In genomic region chr17:87405576-87405975, GRCm38 (mm10) we compare ENCODE assay signal across 14 mouse cellular contexts. TPM values are rescaled to one million over a fixed set of nuclear protein-coding genes. Genes with fewer than 3 reads are reported as not detected.
A peak's percentile ranks its signal among the peaks of the same experiment; 100 is the strongest.
DNase-seq lines count a peak whose midpoint lies in the region; ATAC-seq and TF ChIP-seq lines count a peak whose summit lies in the region.
"Had no signal": no experiment of that assay in that cellular context is flagged by ENCODE, and none has a peak within 500 bp of the region (broad histone marks: within the 10 kb centered on the region; RNA-seq: fewer than 3 reads in every experiment).

No protein-coding gene starts in this region.

- no peak overlapping the region for H3K4me3 ChIP-seq in gastrocnemius, adult 2 months
- no peak overlapping the region for H3K4me3 ChIP-seq in lung, postnatal 0 days (ENCODE audit: low read depth, low read length)
- H3K4me3 ChIP-seq in midbrain, embryonic 14.5 days (replicated peaks; ENCODE audit: low read depth, low read length), result no peak overlapping the region
- H3K4me3 ChIP-seq: embryonic facial prominence, embryonic 15.5 days; layer of hippocampus, adult 2 months; limb, embryonic 15.5 days had no signal

- peak overlapping the region; percentile 32; the same call in 1 of the 2 replicates for H3K27ac ChIP-seq in gastrocnemius, adult 2 months
- no peak overlapping the region for H3K27ac ChIP-seq in lung, postnatal 0 days (ENCODE audit: low read length)
- H3K27ac ChIP-seq in midbrain, embryonic 14.5 days (replicated peaks; ENCODE audit: low read depth, low read length), result no peak overlapping the region
- H3K27ac ChIP-seq: embryonic facial prominence, embryonic 15.5 days; layer of hippocampus, adult 2 months; limb, embryonic 15.5 days; stomach, postnatal 0 days had no signal

- H3K36me3 ChIP-seq in lung, postnatal 0 days (ENCODE audit: insufficient read depth, low read length), result no peaks in the 10 kb centered on the region
- no peaks in the 10 kb centered on the region for H3K36me3 ChIP-seq in midbrain, embryonic 14.5 days (ENCODE audit: control insufficient read depth, insufficient read depth, low read length)
- H3K36me3 ChIP-seq: embryonic facial prominence, embryonic 15.5 days; limb, embryonic 15.5 days had no signal

- TF ChIP-seq EP300 in lung, postnatal 0 days (IDR thresholded peaks at IDR 0.05), result no peak

- H3K4me1 ChIP-seq in lung, postnatal 0 days (ENCODE audit: insufficient read depth, low read depth, low read length), result no peaks in the 10 kb centered on the region
- no peaks in the 10 kb centered on the region for H3K4me1 ChIP-seq in midbrain, embryonic 14.5 days (ENCODE audit: control insufficient read depth, insufficient read depth, low read length)
- H3K4me1 ChIP-seq: limb, embryonic 15.5 days had no signal

- 72% methylated on average over 11 of the region's 11 CpGs for WGBS in lung, postnatal 0 days
- 84% methylated on average over 11 of the region's 11 CpGs for whole genome bisulfite sequencing in midbrain, embryonic 14.5 days

- intact Hi-C loops in gastrocnemius, adult 2 months (cut with DNase I), result no loop called here

- peak; percentile 28 for DNase-seq in gastrocnemius, adult 2 months
- no peak for DNase-seq in gastrocnemius, postnatal 10 days
- DNase-seq in 3T3-L1 (ENCODE audit: low read depth, low spot score), result peak; percentile 79
- peak; percentile 47 for DNase-seq in c-Kit-positive CD71-negative TER-119-negative erythroid progenitor cells, embryonic 14.5 days (ENCODE audit: low read depth)
- peak; percentile 48 for DNase-seq in lung, postnatal 0 days (ENCODE audit: low spot score)
- DNase-seq in embryo, embryonic 10.5 days (ENCODE audit: low spot score), result no peak
- no peak for DNase-seq in thymus, postnatal 0 days (ENCODE audit: low spot score)
- DNase-seq in midbrain, embryonic 14.5 days, result no peak
- DNase-seq: cerebellum, adult 11 months had no signal

- no peak overlapping the region for H3K4me2 ChIP-seq in lung, postnatal 0 days (replicated peaks; ENCODE audit: low read depth, low read length)
- no peak overlapping the region for H3K4me2 ChIP-seq in midbrain, embryonic 14.5 days (ENCODE audit: low read length)
- H3K4me2 ChIP-seq: embryonic facial prominence, embryonic 15.5 days; limb, embryonic 15.5 days had no signal

- no peaks in the 10 kb centered on the region for H3K27me3 ChIP-seq in lung, postnatal 0 days (replicated peaks; ENCODE audit: insufficient read depth, low read length)
- no peaks in the 10 kb centered on the region for H3K27me3 ChIP-seq in midbrain, embryonic 14.5 days (ENCODE audit: control insufficient read depth, insufficient read depth, low read length)
- H3K27me3 ChIP-seq: embryonic facial prominence, embryonic 15.5 days; limb, embryonic 15.5 days had no signal

- no peak overlapping the region for H3K9ac ChIP-seq in lung, postnatal 0 days (replicated peaks; ENCODE audit: low read depth)
- H3K9ac ChIP-seq in midbrain, embryonic 14.5 days (replicated peaks; ENCODE audit: low read length), result no peak overlapping the region
- H3K9ac ChIP-seq: embryonic facial prominence, embryonic 15.5 days; limb, embryonic 15.5 days had no signal

- no peak for TF ChIP-seq CTCF in gastrocnemius, adult 2 months (IDR thresholded peaks at IDR 0.05)
- no peak for TF ChIP-seq CTCF in lung, postnatal 0 days (IDR thresholded peaks at IDR 0.05)

- ATAC-seq in lung, postnatal 0 days, result peak; percentile 37; the same call in 1 of the 2 replicates
- ATAC-seq in midbrain, embryonic 14.5 days (ENCODE audit: low FRiP score, low TSS enrichment), result no peak

- no peaks in the 10 kb centered on the region for H3K9me3 ChIP-seq in lung, postnatal 0 days (ENCODE audit: low read length)
- H3K9me3 ChIP-seq in midbrain, embryonic 14.5 days (ENCODE audit: control insufficient read depth, low read length), result no peaks in the 10 kb centered on the region
- H3K9me3 ChIP-seq: embryonic facial prominence, embryonic 15.5 days; limb, embryonic 15.5 days had no signal

RNA-seq across cellular contexts. Expression of gene Stpg4, which starts 22.0 kb away (rescaled TPM):
- total RNA-seq in gastrocnemius, adult 2 months (2021), result not detected
- not detected for total RNA-seq in gastrocnemius, postnatal 10 days (2021)
- polyA plus RNA-seq in lung, postnatal 0 days (2015; fragmentation: Nextera tagmentation; extraction: Ambion mirVana), result not detected in 2 replicates
- 0.23 TPM in 2 replicates for polyA plus RNA-seq in thymus, postnatal 0 days (2015; fragmentation: Nextera tagmentation; extraction: Ambion mirVana)
- not detected in 2 replicates for polyA plus RNA-seq in midbrain, embryonic 14.5 days (2014; fragmentation: Nextera tagmentation; extraction: Ambion mirVana)
- total RNA-seq: layer of hippocampus, adult 2 months had no signal
- polyA plus RNA-seq: embryonic facial prominence, embryonic 15.5 days; heart, embryonic 16.5 days; limb, embryonic 15.5 days; stomach, postnatal 0 days had no signal

RNA-seq across cellular contexts. Expression of gene Calm2, which starts 41.2 kb away (rescaled TPM):
- total RNA-seq in gastrocnemius, adult 2 months (2021), result 100 to 1,000 TPM; 181 to 192 TPM
- 100 to 1,000 TPM; 298 to 346 TPM for total RNA-seq in gastrocnemius, postnatal 10 days (2021)
- 867 and 887 TPM in 2 replicates for polyA plus RNA-seq in lung, postnatal 0 days (2015; fragmentation: Nextera tagmentation; extraction: Ambion mirVana)
- 943 and 956 TPM in 2 replicates for polyA plus RNA-seq in thymus, postnatal 0 days (2015; fragmentation: Nextera tagmentation; extraction: Ambion mirVana)
- 1,972 and 2,214 TPM in 2 replicates for polyA plus RNA-seq in midbrain, embryonic 14.5 days (2014; fragmentation: Nextera tagmentation; extraction: Ambion mirVana)

Comparison
In these comparisons a context has a peak if more than half of its experiments do, and no peak if none do; other contexts are left out.
1. DNase-seq: peak in gastrocnemius, adult 2 months (single experiment), 3T3-L1 (single experiment), c-Kit-positive CD71-negative TER-119-negative erythroid progenitor cells, embryonic 14.5 days (single experiment) and lung, postnatal 0 days (single experiment); none in gastrocnemius, postnatal 10 days (single experiment), embryo, embryonic 10.5 days (single experiment), thymus, postnatal 0 days (single experiment) and midbrain, embryonic 14.5 days (single experiment).